Mouse (Mus musculus) heart, postnatal 4 days (tissue): ENCODE data around the gene Onecut3. TPM values are rescaled to one million over a fixed set of nuclear protein-coding genes. Genes with fewer than 3 reads are reported as not detected.
A peak's percentile ranks its signal among the peaks of the same experiment; 100 is the strongest.

Experiments used
- DNase-seq: peaks from one replicate; pipeline ENCODE4 v3.0.0; 2021
- total RNA-seq, 2 experiments: library from RNA; stranded (reverse); gene quantifications; 2 replicates each; pipeline ENCODE4 v1.2.3; 2021

Onecut3 gene
- total RNA-seq, 2 experiments from 2014 or later = 0.05 TPM; not detected in 1

DNA sequence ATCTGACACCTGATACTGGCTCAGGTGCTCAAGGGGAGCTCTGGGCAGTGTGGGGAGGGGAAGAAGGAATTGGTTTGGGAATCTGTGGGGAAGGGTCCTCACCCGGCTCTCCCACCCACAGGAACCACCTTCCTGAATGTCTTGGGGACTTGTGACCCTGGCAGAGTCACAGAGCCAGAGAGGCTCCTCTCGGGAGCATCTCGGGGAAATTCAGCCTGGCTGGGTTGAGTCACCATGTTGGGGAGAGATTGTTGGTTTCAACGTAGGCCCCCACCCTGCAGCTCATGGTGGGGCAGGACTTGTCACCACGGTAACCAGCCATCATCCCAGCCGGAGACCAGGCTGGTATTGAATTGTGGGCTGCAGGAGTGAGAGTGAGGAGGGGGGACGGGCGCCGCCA, 10.1 kb downstream of the Onecut3 start:
- no peak for DNase-seq

DNA sequence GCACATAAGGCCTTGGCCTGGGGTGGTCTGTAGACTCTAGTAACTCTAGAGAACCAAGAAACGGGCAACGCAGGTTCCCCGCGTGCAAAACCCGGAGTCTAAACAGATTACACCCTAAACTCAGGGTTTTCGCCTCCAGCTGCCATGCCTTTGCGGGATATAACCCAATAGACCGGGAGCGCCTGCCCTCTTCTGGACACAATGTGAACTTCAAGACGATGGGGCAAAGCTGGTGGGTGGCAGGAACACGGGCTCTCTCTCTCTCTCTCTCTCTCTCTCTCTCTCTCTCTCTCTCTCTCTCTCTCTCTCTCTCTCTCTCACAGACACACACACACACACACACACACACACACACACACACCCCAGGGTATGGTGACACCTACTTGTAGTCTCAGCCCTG, 11.6 kb downstream of the Onecut3 start:
- DNase-seq = peak; percentile 84

DNA sequence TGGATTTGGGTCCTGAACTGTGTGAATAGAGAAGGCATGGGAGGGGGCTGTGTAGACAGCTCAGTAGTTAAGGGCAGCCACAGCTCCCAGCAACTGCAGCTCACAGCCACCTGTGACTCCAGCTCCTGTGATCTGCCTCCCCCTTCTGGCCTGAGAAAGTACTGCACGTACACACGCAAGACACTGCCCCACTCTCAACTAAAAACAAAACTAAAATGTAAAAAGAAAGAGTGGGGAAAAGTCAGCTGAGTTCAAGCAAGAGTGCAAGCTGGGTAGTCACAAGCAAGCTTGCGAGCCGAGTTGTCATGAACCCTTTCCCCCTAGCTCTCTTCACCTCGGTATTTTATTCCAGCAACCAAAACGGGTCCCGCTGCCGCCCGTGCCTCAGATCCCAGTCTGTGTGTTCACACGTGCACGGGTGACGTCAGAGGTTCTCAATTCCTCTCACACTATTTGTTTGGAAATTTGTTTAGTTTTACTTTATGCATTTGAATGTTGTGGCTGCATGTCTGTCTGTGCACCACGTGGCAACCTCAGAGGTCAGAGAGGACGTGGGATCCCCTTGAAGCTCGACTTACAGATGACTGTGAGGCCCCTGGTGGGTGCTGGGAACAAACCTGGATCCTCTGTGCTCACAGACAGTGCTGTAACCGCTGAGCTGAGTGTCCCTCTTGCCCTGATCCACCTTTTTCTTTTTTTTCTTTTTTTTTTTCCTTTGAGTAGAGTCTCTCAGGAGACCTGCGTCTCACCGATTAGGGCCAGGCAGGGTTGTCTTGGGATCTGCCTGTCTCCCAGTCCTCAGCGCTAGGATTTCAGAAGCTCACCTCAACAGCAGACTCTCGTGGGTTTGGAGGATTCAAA, 15.0 kb downstream of the Onecut3 start:
- peak; percentile 89 for DNase-seq

DNA sequence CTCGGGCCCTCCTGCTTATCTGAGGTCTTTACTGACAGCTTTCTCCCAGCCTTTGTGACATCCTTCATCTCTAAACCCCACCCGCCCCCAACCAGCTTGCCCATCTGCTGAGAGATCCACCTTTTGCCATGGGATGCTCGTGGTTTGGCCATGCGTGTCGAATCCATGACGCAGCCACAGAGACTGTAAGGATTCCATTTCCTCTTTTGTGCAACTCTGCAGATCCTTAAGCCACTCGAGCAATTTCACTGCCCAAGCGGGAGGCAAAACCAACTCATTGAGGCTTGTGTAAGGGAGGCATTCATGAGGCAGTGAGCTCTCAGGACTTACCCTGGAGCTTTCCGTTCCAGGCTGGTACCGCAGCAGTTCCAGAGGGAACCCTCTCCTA, 15.6 kb downstream of the Onecut3 start:
- no peak for DNase-seq

DNA sequence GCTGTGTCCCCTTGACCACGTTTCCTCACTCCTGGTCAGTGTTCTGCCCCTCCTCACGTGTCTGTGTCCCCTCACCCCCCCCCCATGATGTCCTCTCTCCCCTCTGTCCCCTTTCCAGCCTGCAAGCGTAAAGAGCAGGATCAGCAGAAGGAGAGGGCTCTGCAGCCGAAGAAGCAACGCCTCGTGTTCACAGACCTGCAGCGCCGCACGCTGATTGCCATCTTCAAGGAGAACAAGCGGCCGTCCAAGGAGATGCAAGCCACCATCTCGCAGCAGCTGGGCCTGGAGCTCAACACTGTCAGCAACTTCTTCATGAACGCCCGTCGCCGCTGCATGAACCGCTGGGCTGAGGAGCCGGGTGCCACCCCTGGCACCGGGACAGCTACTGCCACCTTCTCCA, 19.1 kb downstream of the Onecut3 start:
- DNase-seq = no peak

DNA sequence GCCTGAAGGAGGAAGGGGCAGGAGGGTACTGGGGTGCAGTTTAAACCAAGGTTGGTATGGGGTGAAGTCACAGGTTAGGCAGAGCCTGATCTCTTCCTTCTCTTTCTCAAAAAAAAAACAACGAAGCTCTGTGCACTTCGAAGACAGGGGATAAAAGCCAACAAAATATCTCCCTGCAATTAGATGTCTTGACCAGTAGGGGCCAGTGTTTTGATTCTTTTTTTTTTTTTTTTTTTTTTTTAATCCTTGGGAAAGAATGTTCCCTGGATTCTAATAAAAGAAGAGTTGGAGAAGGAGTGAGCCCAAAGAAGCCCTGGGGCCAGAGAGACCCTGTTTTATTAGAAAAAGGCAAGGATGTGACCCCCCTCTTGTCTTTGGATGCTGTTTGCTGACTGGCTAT, 24.7 kb downstream of the Onecut3 start:
- no peak for DNase-seq

DNA sequence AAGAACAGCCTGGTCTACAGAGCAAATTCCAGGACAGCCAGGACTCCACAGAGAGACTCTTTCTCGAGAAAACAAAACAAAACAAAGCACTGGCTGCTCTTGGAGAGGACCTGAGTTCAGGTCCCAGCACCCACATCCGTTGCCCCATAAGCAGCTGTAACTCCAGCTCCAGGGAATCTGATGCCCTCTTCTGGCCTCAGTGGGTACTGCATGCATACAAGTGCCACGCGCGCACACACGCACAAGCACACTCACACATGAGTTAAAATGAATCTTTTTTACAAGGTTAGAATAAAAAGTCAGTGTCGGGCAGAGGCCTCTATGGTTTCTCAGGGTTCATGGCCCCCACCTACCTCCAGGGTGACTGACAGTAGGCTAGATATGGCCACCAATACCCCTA, 28.7 kb downstream of the Onecut3 start:
- no peak for DNase-seq

DNA sequence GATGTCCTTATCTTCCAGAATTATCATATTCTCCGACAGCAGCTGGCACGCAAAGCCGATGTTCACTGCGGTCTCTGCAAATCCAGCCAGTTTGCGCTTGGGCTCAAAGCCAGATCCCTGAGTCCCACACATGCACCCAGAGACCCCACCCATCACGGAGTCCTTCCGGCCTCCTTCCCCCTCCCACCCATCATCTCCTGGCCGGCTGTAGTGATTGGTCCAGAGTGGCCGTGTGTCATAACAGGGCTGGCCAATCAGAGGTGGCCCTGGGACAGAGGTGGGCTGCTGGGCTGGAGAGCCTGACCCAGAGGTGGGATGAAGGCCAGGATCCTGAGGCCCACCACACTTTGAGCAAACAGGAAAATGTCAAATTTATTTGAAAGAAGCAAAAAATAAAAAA, 31.5 kb downstream of the Onecut3 start:
- DNase-seq = no peak

DNA sequence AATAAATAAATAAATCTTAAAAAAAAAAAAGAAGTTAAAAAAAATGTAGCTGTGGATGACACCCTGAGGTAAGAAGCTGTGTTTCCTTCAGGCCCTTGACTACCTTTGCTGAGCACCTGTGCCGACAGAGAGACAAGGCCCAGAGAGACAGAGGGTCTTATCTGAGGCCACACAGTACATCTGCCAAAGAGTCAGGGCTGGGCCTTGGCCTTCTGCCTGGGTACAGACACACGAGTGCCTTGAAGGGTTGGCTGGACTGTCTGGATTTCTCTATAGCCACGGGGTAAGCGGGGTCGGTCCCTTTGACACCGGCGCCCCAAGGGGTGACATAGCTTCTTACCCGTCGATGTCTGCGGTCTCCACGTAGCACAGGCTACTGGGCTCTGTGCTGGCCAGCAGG, 38.1 kb downstream of the Onecut3 start:
- no peak for DNase-seq

DNA sequence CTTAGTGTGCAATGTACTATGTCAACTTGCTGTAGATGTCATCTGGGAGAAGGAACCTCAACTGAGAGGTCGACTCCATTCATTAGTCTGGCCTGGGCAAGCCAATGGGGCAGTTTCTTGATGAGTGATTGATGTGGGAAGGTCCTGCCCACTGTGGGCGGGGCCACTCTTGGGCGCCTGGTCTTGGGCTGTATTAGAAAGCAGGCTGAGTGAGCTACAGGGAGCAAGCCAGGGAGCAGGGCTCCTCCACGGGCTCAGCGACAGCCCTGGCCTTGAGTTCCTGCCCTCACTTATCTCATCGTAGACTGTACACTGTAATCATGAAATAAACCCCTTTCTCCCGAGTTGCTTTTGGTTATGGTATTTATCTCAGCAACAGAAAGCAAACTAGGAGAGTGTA, 39.1 kb downstream of the Onecut3 start:
- DNase-seq = peak; percentile 38

DNA sequence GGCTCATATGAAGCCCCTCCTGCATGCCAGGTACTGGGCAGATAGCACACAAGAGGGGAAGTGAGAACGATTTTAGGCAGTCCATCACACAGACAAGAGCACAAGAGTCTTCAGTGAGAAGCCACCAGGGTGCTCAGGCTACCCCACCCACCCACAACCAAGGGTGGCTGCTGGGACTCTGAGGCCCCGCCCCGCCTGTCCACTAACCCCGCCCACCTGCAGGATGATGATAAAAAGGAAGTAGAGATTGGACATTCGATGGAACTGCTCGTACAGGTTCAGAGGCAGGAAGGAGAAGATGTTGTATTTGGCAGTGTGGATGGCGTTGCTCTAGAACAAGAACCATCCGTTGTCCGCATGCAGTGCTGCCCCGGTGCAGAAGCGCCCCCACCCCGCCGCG, 40.4 kb downstream of the Onecut3 start:
- DNase-seq = no peak

DNA sequence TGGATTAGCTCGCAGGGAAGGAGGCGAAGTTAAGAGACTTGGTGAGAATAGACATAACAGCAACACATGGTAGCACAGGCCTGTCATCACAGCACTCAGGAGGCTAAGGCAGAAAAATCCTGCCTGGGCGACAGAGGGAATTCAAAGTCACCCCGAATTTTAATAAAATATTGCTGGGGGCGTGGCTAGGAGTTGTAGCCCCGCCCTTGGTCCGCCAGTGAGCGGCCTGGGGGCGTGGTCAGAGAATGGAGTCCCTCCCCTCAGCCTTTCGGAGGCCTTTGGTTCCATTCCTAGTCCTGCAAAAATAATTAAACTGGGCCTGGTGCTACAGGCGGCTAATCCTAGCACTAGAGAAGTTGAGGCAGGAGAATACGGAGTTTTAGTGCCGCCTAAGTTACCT, 41.1 kb downstream of the Onecut3 start:
- no peak for DNase-seq

DNA sequence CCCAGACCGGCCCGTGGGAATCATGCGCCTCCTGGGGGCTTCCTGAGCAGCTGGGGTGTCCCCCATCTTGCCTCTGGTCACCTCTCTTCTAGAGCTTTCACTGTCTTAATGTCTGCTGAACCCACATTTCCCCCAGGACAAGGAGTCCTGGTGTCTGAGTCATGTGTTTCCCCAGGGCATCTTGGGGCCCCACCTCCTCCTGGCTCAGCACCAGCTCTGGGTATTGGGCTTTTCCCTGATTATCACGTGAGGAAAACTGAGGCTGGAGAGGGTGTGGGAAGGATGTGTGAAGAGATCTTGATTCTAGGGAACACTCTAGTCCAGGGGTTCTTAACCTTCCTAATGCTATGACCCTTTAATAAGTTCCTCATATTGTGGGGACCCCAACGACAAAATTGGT, 43.5 kb downstream of the Onecut3 start:
- DNase-seq = no peak

DNA sequence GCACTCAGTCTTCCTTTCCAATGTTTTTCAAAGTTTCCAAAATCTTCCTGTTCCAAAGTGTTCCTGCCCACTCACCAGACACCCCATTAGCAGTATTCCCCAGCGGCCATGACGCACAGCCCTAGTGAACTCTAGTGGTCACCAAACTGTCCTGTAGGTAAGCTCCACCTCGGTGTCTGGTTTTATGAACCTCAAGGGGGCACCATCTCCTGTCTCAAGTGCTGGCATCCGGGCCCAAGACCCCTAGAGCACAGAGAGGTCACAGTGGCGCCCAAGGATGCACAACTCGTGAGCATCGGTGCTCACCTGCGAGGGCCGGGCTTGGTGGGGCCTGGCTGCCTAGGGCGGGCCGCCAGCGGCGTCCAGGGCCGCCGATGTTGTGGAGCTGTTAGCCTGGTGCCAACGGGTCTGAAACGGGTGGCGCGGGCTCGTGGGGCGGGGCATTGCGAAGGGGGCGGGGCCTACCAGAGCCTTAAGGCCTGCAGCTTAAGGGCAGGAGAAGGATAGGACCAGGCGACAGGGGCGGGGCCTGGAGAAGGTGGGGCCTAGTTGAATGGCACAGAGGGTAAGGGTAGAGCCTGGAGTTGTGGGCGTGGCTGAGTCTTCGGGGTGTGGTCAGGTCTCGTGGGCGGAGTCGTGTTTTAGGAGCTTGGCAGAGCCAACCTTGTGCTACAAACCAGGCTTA, 44.2 kb downstream of the Onecut3 start, which contains the start of gene Atp8b3:
TSS of gene Atp8b3 (minus strand) at position 415 of the 685 bp plus-strand sequence.
- peak; percentile 82 for DNase-seq

DNA sequence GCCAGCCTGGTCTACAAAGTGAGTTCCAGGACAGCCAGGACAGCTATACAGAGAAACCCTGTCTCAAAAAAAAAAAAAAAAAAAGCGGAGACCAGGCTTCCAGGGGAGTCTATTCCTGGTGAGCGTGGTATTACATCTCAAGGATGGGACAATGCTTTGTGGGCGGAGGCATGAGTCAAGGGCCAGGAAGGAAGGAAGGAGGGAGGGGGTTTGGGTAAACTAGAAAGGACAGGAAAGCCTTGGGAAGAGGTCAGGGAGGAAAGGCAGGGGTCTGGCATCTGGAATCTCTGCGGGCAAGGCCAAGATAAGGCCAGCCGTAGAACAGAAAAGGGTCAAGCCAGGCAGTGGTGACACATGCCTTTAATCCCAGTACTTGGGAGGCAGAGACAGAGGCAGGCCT, 44.9 kb downstream of the Onecut3 start:
- no peak for DNase-seq

DNA sequence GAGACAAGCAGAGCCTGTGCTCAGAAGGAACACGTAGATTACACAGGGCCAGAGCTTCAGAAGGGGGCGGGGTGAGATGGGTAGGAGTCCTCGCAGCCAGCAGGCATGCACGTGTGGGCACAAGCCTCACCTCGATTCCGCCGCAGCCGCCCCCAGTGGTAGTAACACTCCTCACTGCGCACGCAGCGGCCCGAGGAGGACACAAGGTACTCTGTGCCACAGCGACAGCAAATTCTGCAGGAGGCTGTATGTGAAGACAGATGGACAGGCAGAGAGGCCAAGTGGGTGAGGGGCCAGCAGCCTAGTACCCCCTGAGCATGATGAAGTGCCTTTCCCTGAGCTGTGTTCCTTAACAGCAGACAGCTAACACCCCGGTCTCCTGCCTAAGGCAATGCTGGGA, 49.2 kb downstream of the Onecut3 start:
- DNase-seq = no peak

DNA sequence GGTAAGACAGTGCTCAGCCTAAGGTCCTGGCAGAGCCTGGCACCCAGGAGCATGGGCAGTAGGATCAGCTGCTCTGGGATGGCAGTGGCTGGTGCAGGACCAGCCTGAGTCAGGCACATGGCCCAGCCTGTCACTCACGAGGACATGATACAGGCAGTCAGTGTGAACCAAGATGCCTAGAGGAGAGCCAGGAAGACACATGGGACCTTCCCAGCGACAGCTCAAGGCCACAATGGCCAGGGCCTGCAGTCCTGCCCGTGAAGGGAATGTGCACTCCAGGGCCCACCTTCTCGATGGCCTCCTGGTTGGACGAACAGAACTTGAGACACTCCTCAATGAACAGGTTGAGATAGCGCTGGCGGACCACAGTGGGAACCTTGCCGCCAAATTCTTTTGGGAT, 51.0 kb downstream of the Onecut3 start:
- DNase-seq = no peak

DNA sequence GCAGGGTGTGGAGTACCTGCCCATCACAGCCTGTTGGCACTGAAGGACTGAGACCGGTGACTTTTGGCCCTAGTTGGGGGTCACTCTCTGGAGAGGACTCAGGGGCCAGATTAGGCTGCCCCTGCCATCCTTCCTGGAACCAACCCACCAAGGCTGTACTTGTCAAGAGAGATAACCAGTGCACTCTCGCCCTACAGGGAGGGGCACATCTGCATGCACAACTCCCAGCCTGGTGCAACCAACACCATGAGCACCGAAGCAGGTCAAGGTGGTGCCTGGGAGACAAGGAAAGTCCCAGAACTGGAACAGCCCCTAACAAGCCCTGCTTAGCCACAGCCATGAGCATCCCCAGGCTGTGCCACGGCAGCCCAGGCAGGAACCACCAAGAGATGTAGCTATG, 52.3 kb downstream of the Onecut3 start:
- no peak for DNase-seq

DNA sequence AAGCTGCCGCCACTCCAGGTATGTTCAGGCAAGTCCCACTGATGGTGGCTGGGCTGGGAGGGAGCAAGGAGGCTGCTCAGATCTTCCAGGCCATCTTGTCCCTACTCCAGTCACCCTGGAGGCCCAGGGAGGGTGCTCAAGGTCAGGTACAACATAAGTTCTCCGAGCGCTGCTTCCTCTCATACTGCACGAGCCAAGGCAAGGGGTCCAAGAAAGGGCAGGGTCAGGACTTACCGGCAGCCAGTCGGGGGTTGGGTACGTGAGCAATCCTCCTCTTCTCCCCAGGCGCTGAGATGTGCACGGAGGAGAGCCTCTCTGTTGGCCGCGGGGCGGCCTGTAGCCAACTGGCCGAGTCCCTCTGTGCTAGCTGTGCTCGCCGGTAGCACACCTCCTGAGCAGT, 52.9 kb downstream of the Onecut3 start:
- DNase-seq = no peak

DNA sequence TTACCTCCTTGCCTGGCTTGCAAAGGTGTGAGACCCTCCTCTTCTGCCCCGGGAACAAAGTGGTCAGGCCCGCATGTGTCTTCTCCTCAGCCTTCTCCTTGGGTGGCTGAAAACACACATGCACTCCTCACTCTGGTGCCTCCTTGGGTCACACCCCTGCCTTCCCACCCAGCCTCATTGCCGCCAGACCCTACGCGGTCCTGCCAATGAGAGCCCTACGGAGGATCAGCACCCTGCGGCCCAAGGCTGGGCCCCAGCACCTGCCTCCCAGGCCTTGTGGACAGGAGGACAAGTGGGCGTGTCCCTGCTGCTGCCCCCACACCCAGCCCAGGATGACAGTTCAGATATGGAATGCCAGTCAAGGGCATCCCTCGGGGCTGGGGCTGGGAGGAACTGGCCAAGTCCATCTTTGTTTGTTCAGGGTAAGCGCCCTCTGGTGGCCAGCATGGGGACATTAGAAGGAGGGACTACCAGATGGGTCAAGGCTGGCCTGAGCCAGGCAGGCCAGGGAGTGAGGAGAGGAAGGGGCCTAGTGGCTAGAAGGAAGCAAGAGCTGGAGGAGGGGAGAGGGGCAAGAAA, 53.9 kb downstream of the Onecut3 start:
- peak; percentile 81 for DNase-seq

DNA sequence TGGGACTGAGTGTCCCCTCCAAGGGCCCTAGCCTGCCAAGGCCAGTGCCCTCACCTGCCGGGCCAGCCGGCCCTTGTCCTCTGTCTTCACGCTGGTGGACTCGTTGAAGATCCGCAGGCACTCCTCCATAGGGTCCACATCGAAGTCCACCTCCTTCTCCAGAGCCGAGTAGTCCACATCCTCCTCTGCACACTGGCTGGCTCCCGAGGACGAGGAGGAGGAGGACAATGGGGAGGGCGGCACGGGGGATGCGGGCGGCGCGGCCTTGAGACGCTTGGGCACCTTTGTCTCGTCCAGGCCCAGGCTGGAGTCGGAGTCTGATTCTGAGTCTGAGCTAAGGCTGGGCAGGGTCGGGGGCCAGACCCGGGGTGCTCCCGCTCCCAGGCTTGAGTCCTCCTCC, 54.6 kb downstream of the Onecut3 start:
- DNase-seq = no peak

DNA sequence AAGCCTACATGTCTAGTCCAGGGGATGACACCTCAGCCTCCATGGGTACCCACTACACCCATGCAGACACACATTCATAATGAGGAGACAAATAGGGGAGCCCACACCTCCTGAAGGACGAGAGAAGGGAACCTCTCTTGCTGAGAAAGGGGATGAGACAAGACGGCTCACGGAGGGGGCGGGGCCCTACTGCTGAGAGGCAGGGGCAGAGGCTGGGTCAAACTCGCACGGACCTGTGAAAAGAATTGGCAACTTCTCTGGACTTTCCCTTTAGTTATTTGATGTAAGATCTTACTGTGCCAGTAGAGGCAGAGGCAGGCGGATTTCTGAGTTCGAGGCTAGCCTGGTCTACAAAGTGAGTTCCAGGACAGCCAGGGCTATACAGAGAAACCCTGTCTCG, 57.7 kb downstream of the Onecut3 start:
- DNase-seq = no peak

DNA sequence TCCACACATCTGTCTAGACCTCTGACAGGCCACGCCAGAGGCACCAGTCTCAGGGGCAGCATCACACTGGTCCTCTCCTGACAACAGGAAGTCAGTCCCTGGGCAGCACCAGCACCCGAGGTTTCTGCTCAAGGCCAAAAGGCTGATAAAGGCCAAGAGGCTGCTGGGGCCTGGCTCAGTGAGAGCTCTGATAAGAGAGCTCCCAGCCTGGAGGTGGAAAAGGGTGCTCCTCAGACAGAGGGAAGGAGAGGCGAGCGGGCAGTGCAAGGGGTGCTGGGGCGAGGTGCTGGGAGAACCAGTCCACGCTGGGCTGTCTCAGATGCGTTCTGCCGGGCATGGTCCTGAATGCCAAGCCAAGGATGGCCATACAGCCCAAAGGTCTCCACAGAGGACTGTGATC, 58.9 kb downstream of the Onecut3 start:
- no peak for DNase-seq

DNA sequence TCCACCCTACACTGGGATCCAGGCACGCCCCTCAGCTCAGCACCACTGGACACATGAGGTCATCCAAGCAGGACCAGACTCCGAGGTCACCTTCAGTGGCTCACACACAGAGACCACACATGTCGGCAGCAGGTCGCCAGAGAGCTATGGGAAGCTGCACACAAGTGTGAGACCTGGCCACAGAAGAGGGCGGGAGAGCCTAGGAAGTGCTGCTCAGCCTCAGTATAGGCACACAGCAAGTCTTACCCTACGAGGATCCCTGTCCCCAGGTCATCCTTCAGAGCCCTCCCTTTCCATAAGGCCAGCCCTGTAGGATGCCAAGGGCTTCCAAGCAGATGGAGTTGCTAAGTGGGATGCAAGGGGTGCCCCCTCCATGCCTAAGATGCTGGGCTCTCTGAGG, 59.4 kb downstream of the Onecut3 start:
- no peak for DNase-seq
